Mouse (Mus musculus) spleen, postnatal 14 days (tissue): Measurements from ENCODE around the gene Relt.
"Not testable (repeated sequence)": the region's sequence is repeated elsewhere in the genome, so short reads cannot be mapped to it uniquely, and the experiment has no call there.

Experiments used
- DNase-seq, 2 experiments: peaks; one replicate each; pipeline ENCODE4 v3.0.0; 2021 to 2022; ENCODE audit warnings: low spot score in 2 of 2

The Relt gene

GRCm38 (mm10) chr7:100875822-100876221 lies 12.6 kb upstream of the Relt start:
- no peak for DNase-seq

- no peak for DNase-seq
Measured at GRCm38 (mm10) chr7:100873197-100873596, 10.0 kb upstream of the Relt start.

GRCm38 (mm10) chr7:100871892-100872291 lies 8.6 kb upstream of the Relt start:
- DNase-seq = no peak

GRCm38 (mm10) chr7:100871355-100871754 lies 8.1 kb upstream of the Relt start:
- DNase-seq = no peak

GRCm38 (mm10) chr7:100869877-100870629 lies 6.8 kb upstream of the Relt start:
- DNase-seq = no peak

GRCm38 (mm10) chr7:100868551-100868950 lies 5.3 kb upstream of the Relt start:
- peak in 1 of 2 experiments; percentile 31 for DNase-seq

GRCm38 (mm10) chr7:100867561-100867960 lies 4.3 kb upstream of the Relt start:
- no peak for DNase-seq

- DNase-seq = peak; percentile 61 to 77
Measured at GRCm38 (mm10) chr7:100866675-100867074, 3.4 kb upstream of the Relt start.

GRCm38 (mm10) chr7:100862353-100862752 lies 893 bp downstream of the Relt start:
- DNase-seq = no peak

GRCm38 (mm10) chr7:100861209-100861608 lies 2.0 kb downstream of the Relt start:
- no peak for DNase-seq

- no peak for DNase-seq
Measured at GRCm38 (mm10) chr7:100860450-100860849, 2.8 kb downstream of the Relt start.

- peak; percentile 50 to 72 for DNase-seq
Measured at GRCm38 (mm10) chr7:100855795-100856573, 7.3 kb downstream of the Relt start.

- no peak for DNase-seq
Measured at GRCm38 (mm10) chr7:100855300-100855699, 7.9 kb downstream of the Relt start.

- no peak for DNase-seq
Measured at GRCm38 (mm10) chr7:100854861-100855260, 8.4 kb downstream of the Relt start.

- no peak for DNase-seq
Measured at GRCm38 (mm10) chr7:100854137-100854814, 9.0 kb downstream of the Relt start.

GRCm38 (mm10) chr7:100853396-100853795 lies 9.8 kb downstream of the Relt start:
- DNase-seq = no peak

- DNase-seq = no peak
Measured at GRCm38 (mm10) chr7:100851481-100852356, 11.5 kb downstream of the Relt start.

GRCm38 (mm10) chr7:100849508-100849907 lies 13.7 kb downstream of the Relt start:
- no peak for DNase-seq

GRCm38 (mm10) chr7:100848744-100849143 lies 14.5 kb downstream of the Relt start:
- peak; percentile 62 to 72 for DNase-seq

- DNase-seq = no peak
Measured at GRCm38 (mm10) chr7:100847131-100847530, 16.1 kb downstream of the Relt start.

GRCm38 (mm10) chr7:100846033-100846432 lies 17.2 kb downstream of the Relt start:
- DNase-seq = not testable (repeated sequence)
